Mouse (Mus musculus) yolk sac, embryonic 10.5 days (tissue): ENCODE results near the gene Top2a.
A peak's percentile ranks its signal among the peaks of the same experiment; 100 is the strongest.

Experiments
- DNase-seq: peaks from one replicate; pipeline ENCODE4 v3.0.0-alpha.2; 2017; ENCODE audit warnings: low spot score

Top2a gene

DNA sequence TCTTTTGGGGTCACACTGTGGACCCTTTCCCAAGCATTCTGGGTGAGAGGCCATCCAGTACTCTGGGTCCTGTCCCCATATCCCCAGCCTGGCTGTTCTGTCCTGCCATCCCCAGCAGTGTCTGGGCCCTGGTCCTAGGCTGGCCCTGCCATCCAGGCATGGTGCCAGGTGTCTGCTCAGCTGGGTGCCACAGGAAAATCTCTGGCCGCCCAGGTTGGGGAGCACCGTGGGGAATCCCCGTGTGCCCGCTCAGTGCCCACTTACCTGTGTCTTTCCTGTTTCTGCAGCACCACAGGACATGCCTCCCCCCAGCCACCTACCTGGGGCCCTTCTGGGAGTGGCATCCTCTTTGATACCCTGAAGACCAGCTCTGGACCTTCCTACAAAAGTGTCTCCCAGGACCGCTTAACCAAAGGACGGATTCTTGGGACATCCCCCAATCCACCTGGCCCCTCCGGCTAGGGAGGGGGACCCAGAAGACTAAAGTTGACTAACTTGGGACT, 74.0 kb downstream of the Top2a start:
- no peak for DNase-seq

DNA sequence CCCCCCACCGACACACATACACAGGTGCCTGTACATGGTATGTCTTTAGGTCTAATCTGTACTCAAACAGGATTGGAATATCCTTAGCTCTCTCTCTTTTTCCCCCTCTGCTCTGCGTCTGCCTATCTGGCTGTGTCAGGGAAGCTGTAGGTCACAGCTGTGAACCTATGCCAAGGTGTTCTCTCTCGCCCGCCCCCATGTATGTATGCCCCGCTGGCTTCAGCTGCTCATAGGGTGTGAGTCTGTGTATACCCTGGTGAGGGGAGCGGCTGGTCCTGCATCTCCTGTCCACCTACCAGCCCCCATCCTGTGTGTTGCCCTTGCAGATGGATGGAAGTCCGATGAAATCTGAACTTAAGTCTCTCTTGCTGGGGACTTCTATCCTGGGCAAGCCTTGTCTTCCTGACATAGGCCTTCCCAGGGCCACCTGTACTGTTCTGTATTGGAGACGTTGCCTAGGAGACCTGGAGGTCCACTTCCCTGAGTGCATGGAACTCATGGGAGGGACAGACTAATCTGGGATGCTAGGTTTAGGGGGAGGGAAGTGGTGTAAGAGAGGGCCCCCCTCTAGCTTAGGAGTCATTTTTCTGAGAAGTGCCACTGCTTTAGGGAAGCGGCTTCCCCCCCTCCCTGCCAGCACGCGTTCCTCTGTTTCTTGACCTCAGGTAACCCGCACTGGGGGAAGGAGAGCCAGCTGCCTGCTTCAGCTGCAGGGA, 74.6 kb downstream of the Top2a start:
- DNase-seq, result no peak

DNA sequence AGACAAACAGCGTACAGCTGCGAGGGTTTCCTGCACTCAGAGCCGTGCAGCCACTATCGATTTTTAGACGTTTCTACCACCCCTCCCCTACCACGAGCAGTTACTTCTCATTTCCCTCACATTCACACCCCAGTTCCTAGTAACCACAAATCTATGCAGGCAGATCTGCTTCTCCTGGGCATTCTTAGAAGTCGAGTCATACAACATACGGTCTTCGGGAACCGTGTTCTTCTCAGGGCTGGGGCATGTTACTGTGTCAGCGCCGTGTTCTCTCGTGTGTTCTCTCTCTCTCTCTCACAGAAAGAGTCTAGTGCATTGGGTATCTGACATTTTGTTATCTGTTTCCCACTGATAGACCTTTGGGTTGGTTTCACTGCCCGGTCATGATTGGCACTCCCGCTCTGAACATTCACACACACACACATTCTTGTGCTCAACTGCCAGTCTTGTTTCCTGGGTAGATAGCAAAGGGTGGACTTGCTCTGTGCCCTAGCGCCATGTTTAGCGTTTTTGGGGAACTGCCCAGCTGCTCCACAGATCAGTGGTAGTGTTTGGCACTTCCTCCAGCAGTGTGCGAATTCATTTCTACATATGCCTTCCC, 75.9 kb downstream of the Top2a start:
- no peak for DNase-seq

DNA sequence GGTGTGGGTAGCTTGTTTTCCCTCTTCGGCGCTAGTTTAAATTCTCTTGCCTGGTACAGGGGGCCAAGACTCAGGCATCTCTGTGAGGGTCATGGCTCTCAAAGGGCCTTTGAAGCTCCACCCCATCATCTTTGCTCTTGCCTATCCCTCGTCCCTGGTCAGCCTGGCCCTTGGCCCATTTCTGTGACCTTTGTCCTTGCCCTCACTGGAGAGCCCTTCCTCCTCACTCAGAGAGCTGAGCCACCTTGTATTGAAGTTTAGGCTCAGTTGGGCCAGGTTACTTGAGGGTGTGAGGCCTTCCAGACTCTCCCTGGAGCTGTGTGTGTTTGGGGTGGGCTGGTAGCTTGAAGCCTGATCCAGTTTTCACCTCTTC, 78.4 kb downstream of the Top2a start:
- peak; percentile 78 for DNase-seq

DNA sequence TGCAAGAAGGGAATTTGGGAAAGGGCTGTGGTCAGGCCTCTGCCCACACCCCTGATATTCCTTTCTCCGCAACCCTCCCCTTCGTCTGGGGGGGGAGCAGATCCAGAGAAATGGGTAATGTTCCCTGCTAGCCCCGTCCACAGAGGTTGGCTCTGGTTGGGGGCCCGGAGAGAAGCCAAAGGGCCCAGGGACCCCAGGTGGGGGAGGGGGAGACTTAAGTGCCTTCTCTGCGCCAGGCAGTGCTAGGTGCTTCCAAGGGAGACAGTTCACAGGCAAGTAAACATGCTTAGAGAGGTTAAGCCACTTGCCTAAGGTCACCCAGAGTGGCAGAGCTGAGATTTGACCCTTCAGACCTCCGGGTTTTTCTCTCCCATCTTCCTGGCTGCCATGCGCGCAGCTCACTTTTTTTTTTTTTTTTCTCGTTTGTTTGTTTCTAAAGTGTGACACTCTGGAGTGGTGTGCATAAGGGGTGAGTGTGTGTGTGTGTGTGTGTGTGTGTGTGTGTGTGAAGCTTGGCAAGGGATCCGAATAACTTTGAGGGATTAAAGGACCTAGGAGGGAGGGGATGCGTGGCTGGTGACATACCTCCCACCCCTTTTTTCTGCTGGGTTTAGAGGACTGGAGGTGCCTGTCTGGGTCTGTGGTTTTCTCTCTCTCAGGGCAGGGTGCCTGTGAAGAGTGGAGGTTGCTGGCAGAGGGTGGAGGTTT, 78.9 kb downstream of the Top2a start:
- peak; percentile 76 for DNase-seq

DNA sequence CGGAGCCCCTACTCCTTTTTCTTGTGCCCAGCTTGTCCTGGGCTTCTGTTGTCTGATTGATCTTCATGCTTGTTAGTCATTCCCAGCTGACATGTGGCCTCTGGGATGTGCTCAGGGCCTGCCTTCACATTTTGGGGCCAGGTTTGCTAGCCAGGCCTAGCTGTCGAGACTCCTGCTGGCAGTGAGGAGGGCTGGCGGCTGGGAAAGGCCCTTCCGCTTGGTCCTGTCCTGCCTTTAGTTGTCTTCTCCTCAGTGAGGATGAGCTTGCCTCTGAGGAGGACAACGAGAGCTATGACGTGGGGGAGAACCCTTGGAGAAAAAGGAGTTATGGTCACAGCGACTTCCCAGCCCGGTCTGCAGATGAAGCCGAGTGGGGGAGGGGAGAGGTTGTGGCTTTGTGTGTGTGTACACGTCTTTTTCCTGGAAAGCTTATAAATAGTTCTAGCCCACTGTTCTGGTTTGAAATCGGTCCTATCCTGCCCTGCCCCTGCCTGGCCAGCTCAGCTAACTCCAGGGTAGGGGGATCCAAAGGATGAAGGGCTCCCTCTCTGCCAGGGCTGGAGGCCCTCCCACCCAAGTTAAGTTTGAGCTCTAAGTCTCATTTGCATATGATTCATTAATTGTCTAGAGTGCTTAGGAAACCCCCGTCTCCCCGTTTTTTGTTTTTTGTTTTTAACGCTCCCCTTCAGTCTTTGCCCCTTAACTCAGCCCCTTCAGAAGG, 80.1 kb downstream of the Top2a start:
- DNase-seq, result peak; percentile 66
